Mouse (Mus musculus) fibroblast of lung, adult 2 months (primary cell): Measurements from ENCODE around the gene Ndufa3.
A peak's percentile ranks its signal among the peaks of the same experiment; 100 is the strongest.

Experiments used
- DNase-seq: peaks from one replicate; pipeline ENCODE4 v3.0.0-alpha.2; 2011; ENCODE audit warnings: low read depth

Gene Ndufa3

GRCm38 (mm10) chr7:3610437-3610836 lies 6.7 kb upstream of the Ndufa3 start:
- DNase-seq = no peak

- no peak for DNase-seq
Measured at GRCm38 (mm10) chr7:3611006-3611405, 6.2 kb upstream of the Ndufa3 start.

- no peak for DNase-seq
Measured at GRCm38 (mm10) chr7:3614021-3614420, 3.2 kb upstream of the Ndufa3 start.

GRCm38 (mm10) chr7:3616057-3616388 lies 1.1 kb upstream of the Ndufa3 start, which contains the start of gene Oscar:
Gene Oscar, minus strand, starts transcription at chr7:3616157.
- DNase-seq = no peak

GRCm38 (mm10) chr7:3616389-3617241 lies 558 bp upstream of the Ndufa3 start:
- DNase-seq = no peak

- DNase-seq = no peak
Measured at GRCm38 (mm10) chr7:3629030-3629429, 11.9 kb downstream of the Ndufa3 start.

- peak; percentile 94 for DNase-seq
Measured at GRCm38 (mm10) chr7:3629543-3630477, 12.6 kb downstream of the Ndufa3 start, which contains the start of the genes Tfpt and Prpf31. Gene Tfpt, minus strand, starts transcription at chr7:3629929. Gene Prpf31, plus strand, starts transcription at chr7:3629985.

- DNase-seq = no peak
Measured at GRCm38 (mm10) chr7:3630478-3630815, 13.3 kb downstream of the Ndufa3 start.

GRCm38 (mm10) chr7:3643412-3643811 lies 26.2 kb downstream of the Ndufa3 start:
- DNase-seq = no peak

GRCm38 (mm10) chr7:3643843-3644242 lies 26.7 kb downstream of the Ndufa3 start:
- DNase-seq = no peak

- DNase-seq = no peak
Measured at GRCm38 (mm10) chr7:3644348-3644671, 27.1 kb downstream of the Ndufa3 start.

- DNase-seq = peak; percentile 100
Measured at GRCm38 (mm10) chr7:3644672-3645487, 27.7 kb downstream of the Ndufa3 start, which contains the start of gene Cnot3. Gene Cnot3, plus strand, starts transcription at chr7:3645268.

GRCm38 (mm10) chr7:3645488-3646025 lies 28.4 kb downstream of the Ndufa3 start:
- DNase-seq = no peak

GRCm38 (mm10) chr7:3646188-3646587 lies 29.0 kb downstream of the Ndufa3 start:
- DNase-seq = no peak

GRCm38 (mm10) chr7:3646641-3647040 lies 29.5 kb downstream of the Ndufa3 start:
- no peak for DNase-seq

GRCm38 (mm10) chr7:3656966-3657365 lies 39.8 kb downstream of the Ndufa3 start:
- no peak for DNase-seq

GRCm38 (mm10) chr7:3658578-3658977 lies 41.4 kb downstream of the Ndufa3 start:
- no peak for DNase-seq

GRCm38 (mm10) chr7:3664524-3665214 lies 47.5 kb downstream of the Ndufa3 start:
- DNase-seq = no peak

- DNase-seq = peak; percentile 99
Measured at GRCm38 (mm10) chr7:3665215-3666114, 48.3 kb downstream of the Ndufa3 start, which contains the start of gene Leng1. Gene Leng1, minus strand, starts transcription at chr7:3665840.

GRCm38 (mm10) chr7:3666921-3667391 lies 49.8 kb downstream of the Ndufa3 start:
- no peak for DNase-seq
